Mouse (Mus musculus): ENCODE data around the gene Csn3. TPM values are rescaled to one million over a fixed set of nuclear protein-coding genes. Genes with fewer than 3 reads are reported as not detected.

Gene Csn3
- not detected in 2 replicates for polyA plus RNA-seq (2012; rRNA removed)

DNA sequence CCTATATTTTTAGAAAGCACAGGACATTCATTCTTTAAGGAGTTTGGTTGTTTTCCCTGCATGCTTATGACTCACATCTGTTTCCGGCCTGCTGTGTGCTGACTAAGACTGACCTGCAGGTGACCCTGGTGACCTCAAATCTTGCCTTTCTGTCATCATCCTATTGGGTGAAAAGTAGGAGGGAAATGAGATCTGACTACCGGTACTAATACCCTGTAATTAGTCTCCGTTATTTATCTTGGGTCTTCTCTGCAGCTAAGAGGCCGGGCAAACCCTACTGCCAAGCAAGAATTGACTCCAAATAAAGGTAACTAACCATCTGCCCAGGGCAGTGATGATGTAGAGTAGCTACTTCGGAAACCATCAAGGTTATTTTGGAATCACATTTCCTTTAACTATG, at the start of gene Csn3:
TSS of gene Csn3 (plus strand) at position 208 of the 400 bp plus-strand sequence.
- DNase-seq (ENCODE audit: low read depth) = no peak

DNA sequence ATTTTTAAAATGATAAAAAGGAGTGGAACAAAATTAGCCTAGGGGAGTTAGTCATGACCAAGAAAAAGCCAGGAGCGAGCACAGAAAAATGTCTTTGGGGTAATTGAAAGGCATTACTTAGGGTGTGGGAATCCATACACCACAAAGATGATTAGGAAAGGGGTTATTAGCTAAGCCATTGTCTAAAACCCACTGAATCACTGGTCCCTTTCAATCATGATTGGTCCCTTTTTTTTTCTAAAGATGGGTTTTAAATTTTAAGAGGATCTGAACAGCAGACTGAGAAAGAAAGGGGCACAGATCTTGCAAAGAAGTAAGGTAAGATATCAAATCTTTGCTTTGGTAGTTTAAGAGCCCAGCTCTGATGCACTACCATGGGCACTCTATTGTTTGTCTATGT, 40.6 kb upstream of the Csn3 start, which contains the start of gene Odam:
TSS of gene Odam (plus strand) at position 301 of the 400 bp plus-strand sequence.
- DNase-seq (ENCODE audit: low read depth) = no peak

DNA sequence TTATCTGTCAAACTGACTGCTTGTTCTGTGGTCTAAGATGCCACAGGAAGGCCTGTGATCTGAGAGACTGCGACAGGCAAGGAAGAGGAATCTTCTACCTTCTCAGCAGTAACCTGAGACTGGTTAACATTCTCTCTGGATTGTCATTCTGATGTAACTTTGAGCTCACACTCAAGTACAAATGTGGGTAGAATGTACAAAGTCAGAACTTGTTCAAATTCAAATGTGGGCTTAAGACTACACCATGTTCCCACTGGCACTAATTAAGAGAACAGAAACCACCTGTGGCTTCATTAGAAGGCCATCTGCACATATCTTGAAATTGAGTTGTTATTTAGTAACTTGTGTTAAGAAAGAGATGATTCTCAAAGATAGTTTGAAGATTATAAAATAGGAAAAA, 6.2 kb downstream of the Csn3 start:
- DNase-seq (ENCODE audit: low read depth) = no peak

DNA sequence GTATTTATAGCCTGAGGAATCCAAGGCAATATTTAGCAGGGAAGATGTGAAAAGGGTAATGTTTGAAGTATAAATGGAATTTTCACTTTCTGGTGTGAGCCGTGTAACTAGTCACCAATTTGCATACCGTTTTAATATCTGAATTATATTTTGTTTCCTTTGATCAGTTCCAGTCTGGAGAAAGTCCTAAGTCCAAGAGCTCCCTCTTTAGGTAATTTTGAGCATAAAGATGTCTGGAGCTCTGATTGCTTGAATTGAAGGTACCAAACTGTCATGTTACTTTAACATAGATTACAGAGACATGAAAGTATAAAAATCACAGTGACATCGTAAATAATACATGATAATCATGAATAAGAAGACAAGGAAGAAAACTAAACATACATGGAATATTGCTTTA, 15.4 kb downstream of the Csn3 start:
- DNase-seq (ENCODE audit: low read depth) = no peak

DNA sequence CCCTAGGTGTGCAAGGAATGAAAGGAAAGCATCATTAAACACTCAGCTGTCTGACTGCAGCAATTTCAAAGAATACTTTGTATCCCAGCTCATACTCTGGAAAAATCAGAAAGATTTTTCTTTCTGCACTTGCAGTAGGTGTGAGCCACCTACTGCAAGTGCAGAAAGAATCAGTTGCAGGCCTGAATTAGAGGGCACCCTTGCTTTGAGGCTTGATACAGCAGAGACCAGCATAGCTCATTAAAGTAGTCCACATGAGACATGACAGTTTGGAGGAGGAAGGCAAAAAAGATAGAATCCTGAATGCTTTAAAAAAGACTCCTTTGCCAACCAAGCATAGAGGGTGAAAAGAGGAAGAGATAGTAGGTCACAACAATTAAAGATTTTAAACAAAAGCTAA, 17.1 kb downstream of the Csn3 start:
- DNase-seq (ENCODE audit: low read depth) = no peak

DNA sequence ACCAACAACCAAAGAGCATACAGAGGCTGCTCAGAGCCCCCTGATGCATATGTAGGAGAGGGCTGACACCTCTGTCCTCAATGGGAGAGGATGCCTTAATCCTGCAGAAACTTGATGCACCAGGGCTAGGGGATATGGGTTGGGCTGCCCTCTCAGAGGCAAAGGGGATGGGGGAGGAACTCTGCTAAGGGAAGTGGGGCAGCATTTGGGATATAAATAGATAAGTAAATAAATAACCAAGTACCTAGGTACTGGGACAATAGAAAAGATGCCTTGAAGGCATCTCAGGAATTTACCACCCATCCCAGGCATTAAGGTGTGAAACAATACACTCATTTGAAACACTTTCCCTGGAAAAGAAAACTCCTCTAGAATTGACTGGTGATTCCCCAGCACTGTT, 26.5 kb downstream of the Csn3 start:
- no peak for DNase-seq (ENCODE audit: low read depth)

DNA sequence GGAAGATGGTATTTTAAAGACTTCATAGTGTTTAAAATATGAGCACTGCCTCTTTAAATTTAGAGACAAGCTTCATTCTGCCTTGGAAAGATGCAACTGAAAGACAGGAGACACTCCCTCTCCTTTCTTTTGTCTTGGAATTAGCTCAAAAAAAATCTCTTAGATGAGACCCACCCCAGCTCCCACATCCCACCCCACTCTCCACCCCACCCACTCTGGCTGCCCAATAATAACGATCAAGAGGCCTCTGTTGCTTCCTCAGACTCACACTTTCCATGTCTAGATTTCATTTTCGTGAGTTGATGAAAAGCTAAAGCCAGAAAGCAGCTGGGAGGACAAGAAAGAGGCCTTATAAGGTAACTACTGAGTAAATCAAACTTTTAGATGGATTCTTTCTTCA, 43.8 kb downstream of the Csn3 start, which contains the start of the genes 2310003L06Rik and Gm28434:
TSS of gene 2310003L06Rik (plus strand) at position 259 of the 400 bp plus-strand sequence.
TSS of gene Gm28434 (plus strand) at position 317 of the 400 bp plus-strand sequence.
- DNase-seq (ENCODE audit: low read depth) = no peak

DNA sequence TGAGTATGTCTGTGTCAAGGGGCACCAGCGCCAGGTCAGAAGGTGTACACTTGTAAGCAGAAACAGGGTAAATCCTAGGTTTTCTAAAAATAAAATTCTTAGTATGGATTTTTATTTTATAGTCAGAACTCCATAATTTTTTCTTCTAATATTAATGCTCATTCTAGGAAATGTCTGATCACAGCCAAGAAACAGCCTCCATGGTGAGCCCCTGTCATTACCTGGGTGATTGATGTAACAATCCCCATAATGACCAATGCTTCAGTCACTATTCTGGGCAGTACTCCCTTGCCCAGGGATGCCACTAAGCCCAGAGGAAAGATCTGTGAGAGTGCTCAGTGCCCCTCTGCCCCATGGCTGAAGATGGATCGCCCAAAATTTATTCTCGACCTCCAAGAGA, 53.8 kb downstream of the Csn3 start, which contains the start of gene Cabs1:
TSS of gene Cabs1 (plus strand) at position 301 of the 400 bp plus-strand sequence.
- no peak for DNase-seq (ENCODE audit: low read depth)

Other genes with a start within 250 kb of the Csn3 start
- not detected in 2 replicates for gene Csn2, start 225.9 kb upstream of the Csn3 start, polyA plus RNA-seq (2012; rRNA removed)
- not detected in 2 replicates for gene Csn1s2a, start 151.0 kb upstream of the Csn3 start, polyA plus RNA-seq (2012; rRNA removed)
- gene Csn1s2b, start 117.5 kb upstream of the Csn3 start, polyA plus RNA-seq (2012; rRNA removed) = not detected in 2 replicates
- 7.4 and 10.8 TPM in 2 replicates for gene Prr27, start 99.9 kb upstream of the Csn3 start, polyA plus RNA-seq (2012; rRNA removed)
- 27.9 and 74.2 TPM in 2 replicates for gene Odam, start 40.5 kb upstream of the Csn3 start, polyA plus RNA-seq (2012; rRNA removed)
- gene 2310003L06Rik, start 43.9 kb downstream of the Csn3 start, polyA plus RNA-seq (2012; rRNA removed) = not detected in 2 replicates
- not detected in 2 replicates for gene Gm28434, start 43.9 kb downstream of the Csn3 start, polyA plus RNA-seq (2012; rRNA removed)
- gene Cabs1, start 53.9 kb downstream of the Csn3 start, polyA plus RNA-seq (2012; rRNA removed) = 0.72 and 1.2 TPM in 2 replicates
- gene Smr3a, start 77.0 kb downstream of the Csn3 start, polyA plus RNA-seq (2012; rRNA removed) = not detected in 2 replicates
- gene Smr2, start 161.0 kb downstream of the Csn3 start, polyA plus RNA-seq (2012; rRNA removed) = not detected in 2 replicates
- not detected in 2 replicates for gene Gm11116, start 186.0 kb downstream of the Csn3 start, polyA plus RNA-seq (2012; rRNA removed)
- not detected in 2 replicates for gene Gm11115, start 228.5 kb downstream of the Csn3 start, polyA plus RNA-seq (2012; rRNA removed)